Mouse (Mus musculus) spleen, adult 2 months (tissue): ENCODE measurements around the gene Tbx10. TPM values are rescaled to one million over a fixed set of nuclear protein-coding genes. Genes with fewer than 3 reads are reported as not detected.

Source experiments
- DNase-seq, 2 experiments: peaks; one replicate each; pipeline versions ENCODE4 v3.0.0 to v3.0.0-alpha.2; 2012 to 2021; ENCODE audit warnings: low spot score in 2 of 2, low read depth in 1 of 2
- H3K27ac ChIP-seq: fragments of 200-500 bp; 2 replicates; pipeline ENCODE4 v1.5.1; 2012; ENCODE audit warnings: low read length, inconsistent platforms; ENCODE audit not compliant: insufficient read depth
- H3K27me3 ChIP-seq: fragments of 200-500 bp; 2 replicates; pipeline ENCODE4 v1.6.1; 2012; ENCODE audit warnings: mild to moderate bottlenecking, moderate library complexity, low read length, inconsistent platforms; ENCODE audit not compliant: control insufficient read depth, insufficient read depth
- H3K36me3 ChIP-seq: fragments of 200-500 bp; 2 replicates; pipeline ENCODE4 v1.6.1; 2012; ENCODE audit warnings: mild to moderate bottlenecking, low read length, inconsistent platforms; ENCODE audit not compliant: control insufficient read depth, insufficient read depth
- H3K4me1 ChIP-seq: fragments of 200-500 bp; 2 replicates; pipeline ENCODE4 v1.6.1; 2011; ENCODE audit warnings: inconsistent platforms; ENCODE audit not compliant: control insufficient read depth, insufficient read depth, insufficient read length
- H3K4me3 ChIP-seq: fragments of 200-500 bp; 2 replicates; pipeline ENCODE4 v1.5.1; 2011; ENCODE audit warnings: mild to moderate bottlenecking, inconsistent platforms; ENCODE audit not compliant: insufficient read depth, insufficient read length; ENCODE audit errors: extremely low read depth
- CTCF ChIP-seq: fragments of 200-500 bp; IDR thresholded peaks from 2 replicates; pipeline ENCODE4 v1.5.1; 2011; ENCODE audit warnings: mild to moderate bottlenecking, inconsistent platforms; ENCODE audit not compliant: insufficient read depth, insufficient read length, insufficient replicate concordance; ENCODE audit errors: extremely low read depth
- POLR2A ChIP-seq: fragments of 200-500 bp; IDR thresholded peaks from 2 replicates; pipeline ENCODE4 v1.6.1; 2011; ENCODE audit warnings: low read depth, low read length, inconsistent platforms
- WGBS: fragments of 180-500 bp; shearing (Covaris S2); methylation state at CpG from one replicate; pipeline ENCODE4 v1.1.7; 2018; 5-methylcytosine and 5-hydroxymethylcytosine counted together
- polyA plus RNA-seq: library from polyadenylated mRNA; depleted of rRNA; stranded (reverse); fragments of >200 nt; gene quantifications from 2 replicates; pipeline ENCODE4 v1.2.3, GENCODE M21; 2012

The Tbx10 gene
- polyA plus RNA-seq, 1 experiment = not detected

DNA sequence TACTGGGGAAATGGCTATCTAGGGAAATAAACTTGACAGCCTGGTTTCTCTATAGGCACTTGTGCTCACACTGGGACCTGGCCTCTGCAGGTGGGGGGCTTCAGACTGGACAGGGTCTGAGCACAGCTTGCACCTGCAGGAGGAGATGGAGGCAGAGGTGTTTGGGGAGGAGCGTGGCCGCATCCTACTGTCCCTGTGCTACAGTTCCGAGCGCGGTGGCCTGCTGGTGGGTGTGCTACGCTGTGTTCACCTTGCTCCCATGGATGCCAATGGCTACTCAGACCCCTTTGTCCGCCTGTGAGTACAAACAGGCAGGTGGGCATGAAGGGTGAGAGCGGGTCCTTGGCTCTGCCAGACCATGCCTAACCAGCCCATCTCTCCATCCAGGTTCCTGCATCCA, 13.4 kb downstream of the Tbx10 start:
- whole genome bisulfite sequencing = 96% methylated on average over 8 of the region's 8 CpGs
- no peak for DNase-seq
- Histone ChIP-seq H3K4me3 (no peak overlapping the region), H3K27ac (no peak overlapping the region), H3K4me1 (peaks cover 2% of the 10 kb centered on the region; the same call in 1 of the 2 replicates), H3K27me3 (no peaks in the 10 kb centered on the region), H3K36me3 (peaks cover 25% of the 10 kb centered on the region)
- TF ChIP-seq CTCF (no peak), POLR2A (no peak)

DNA sequence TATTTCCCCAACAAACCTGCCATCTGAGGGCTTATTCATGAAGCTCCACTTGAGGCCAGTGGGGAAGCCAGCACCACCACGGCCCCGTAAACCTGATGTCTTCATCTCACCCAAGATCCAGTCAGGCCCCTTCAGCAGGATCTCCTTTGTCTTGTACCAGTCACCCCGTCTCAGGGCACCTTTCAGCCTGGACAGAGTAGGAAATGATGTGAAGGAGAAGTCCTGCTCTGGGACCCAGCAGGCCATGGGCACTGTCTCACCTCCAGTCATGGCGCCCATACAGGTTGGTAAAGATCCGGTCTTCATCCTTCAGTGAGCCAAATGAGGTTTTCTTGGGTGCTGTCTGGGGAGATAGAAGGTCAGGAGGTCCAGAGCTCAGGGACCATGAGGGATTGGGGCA, 18.5 kb downstream of the Tbx10 start:
- peaks cover 9% of the 10 kb centered on the region; the same call in 1 of the 2 replicates for H3K4me1 ChIP-seq
- no peak overlapping the region for H3K27ac ChIP-seq
- no peak for DNase-seq
- H3K27me3 ChIP-seq = no peaks in the 10 kb centered on the region
- TF ChIP-seq POLR2A (no peak), CTCF (no peak)
- H3K36me3 ChIP-seq = peaks cover 22% of the 10 kb centered on the region
- 96% methylated on average over 5 of the region's 5 CpGs for WGBS
- H3K4me3 ChIP-seq = no peak overlapping the region

DNA sequence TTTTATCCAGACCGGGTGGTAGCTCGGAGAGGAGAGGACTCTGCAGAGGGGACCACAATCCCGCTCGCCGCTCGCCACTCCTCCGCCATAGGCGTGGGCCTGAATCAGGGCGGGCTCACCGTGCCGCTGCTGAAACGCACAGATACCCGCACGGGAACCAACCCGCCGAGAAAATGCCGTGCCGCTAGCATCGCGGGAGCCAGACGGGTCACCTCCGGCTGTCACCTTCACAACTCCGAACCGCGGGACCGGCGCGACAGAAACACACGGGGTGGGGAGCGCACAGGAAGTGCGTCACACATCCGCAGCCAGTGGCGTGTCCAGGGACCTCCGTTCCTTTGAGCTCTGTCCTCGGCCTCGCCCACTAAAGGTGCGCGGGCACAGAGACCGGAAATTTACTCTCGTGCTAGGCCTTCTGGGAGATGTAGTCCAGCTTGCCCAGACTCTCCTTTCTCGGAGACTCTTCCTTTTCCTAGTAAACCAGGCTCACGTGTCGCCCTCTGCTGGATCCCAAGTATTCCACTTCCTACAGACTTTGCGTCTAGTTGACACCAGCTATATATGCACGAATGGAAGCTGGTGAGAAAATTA, 20.0 kb downstream of the Tbx10 start, which contains the start of gene Ndufv1:
Ndufv1 (minus strand) TSS at position 375 of the 591 bp plus-strand sequence.
- TF ChIP-seq CTCF = peak; percentile 11; the same call in 1 of the 2 replicates
- TF ChIP-seq POLR2A = peak; percentile 72
- Histone ChIP-seq H3K4me3 (peak within 1 kb of the TSS; percentile 84), H3K4me1 (peaks cover 9% of the 10 kb centered on the region; the same call in 1 of the 2 replicates), H3K27ac (peak within 1 kb of the TSS; percentile 82), H3K27me3 (no peaks in the 10 kb centered on the region), H3K36me3 (peaks cover 13% of the 10 kb centered on the region)
- DNase-seq = peak; percentile 92
- WGBS = under 1% methylated on average over 45 of the region's 45 CpGs

DNA sequence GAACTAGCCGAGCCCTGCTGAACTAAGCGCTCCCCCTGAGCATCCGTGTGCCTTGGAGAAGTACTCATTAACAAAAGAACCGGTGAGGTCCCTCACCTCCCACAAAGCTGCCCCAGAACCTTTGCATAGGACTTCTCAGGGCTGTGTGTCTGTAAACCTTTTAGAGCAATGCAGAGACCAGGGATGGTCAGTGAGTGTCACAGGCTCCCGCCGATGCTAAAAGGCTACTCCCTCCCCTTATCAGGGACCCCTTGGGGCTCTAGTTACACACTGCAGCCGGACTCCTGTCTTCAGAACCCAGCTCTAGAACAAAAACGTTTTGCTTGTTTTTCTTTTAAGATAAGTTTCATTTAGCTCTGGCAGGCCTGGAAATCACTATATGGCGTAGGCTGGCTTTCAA, 20.5 kb downstream of the Tbx10 start:
- no peak for DNase-seq
- H3K4me1 ChIP-seq = peaks cover 9% of the 10 kb centered on the region; the same call in 1 of the 2 replicates
- 23% methylated on average over 9 of the region's 9 CpGs for WGBS
- TF ChIP-seq POLR2A = no peak
- TF ChIP-seq CTCF = no peak
- H3K36me3 ChIP-seq = peaks cover 10% of the 10 kb centered on the region
- 0 out of 2 replicates have a peak overlapping the region, but pooled peaks have one; percentile 8 for H3K27ac ChIP-seq
- H3K27me3 ChIP-seq = no peaks in the 10 kb centered on the region
- H3K4me3 ChIP-seq = peak overlapping the region; percentile 55

DNA sequence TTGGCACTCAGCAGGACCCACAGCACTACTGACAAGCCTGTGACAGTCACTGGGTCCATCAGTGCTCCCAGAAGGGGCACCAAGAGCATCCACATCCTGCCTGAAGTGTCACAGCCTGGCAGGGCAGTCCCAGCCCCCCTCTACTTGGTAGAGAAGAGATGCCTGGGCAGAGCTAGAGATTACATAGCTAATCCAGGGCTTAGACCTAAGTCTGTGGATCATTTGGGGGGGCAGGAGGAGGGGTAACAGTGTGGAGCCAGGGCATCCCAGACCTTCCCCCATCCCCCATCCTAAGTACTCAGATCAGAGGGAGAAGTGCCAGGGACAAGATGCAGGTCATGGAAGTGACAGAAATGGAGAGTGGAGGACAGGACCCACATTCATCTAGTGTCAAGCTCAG, 22.2 kb downstream of the Tbx10 start:
- H3K36me3 ChIP-seq = no peaks in the 10 kb centered on the region; the same call in 1 of the 2 replicates
- no peak for DNase-seq
- H3K4me1 ChIP-seq = peaks cover 9% of the 10 kb centered on the region; the same call in 1 of the 2 replicates
- TF ChIP-seq CTCF = no peak
- TF ChIP-seq POLR2A = no peak
- H3K27me3 ChIP-seq = no peaks in the 10 kb centered on the region
- H3K4me3 ChIP-seq = no peak overlapping the region
- no peak overlapping the region for H3K27ac ChIP-seq

DNA sequence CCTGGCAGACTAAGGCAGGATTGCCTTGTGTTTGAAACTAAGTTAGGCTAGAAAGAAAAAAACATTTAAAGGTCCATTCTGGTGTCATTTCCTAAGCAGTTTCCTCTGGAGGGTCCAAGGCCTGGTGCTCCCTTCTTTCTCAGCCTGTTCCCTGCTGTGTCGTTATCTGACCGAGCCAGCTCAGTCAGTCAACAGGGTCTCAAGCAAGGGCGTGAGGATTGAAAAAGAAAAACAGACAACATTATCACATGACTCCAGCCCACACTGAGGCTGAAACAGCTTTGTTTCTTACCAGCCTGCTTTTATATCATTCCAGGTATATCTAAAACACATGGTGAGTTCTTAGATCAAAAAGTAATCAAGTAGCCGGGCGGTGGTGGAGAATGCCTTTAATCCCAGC, 23.1 kb downstream of the Tbx10 start:
- no peaks in the 10 kb centered on the region for H3K36me3 ChIP-seq
- 82% methylated on average over 5 of the region's 5 CpGs for WGBS
- TF ChIP-seq CTCF (no peak), POLR2A (no peak)
- no peak overlapping the region for H3K27ac ChIP-seq
- no peak overlapping the region for H3K4me3 ChIP-seq
- no peaks in the 10 kb centered on the region for H3K27me3 ChIP-seq
- no peak for DNase-seq
- peaks cover 9% of the 10 kb centered on the region; the same call in 1 of the 2 replicates for H3K4me1 ChIP-seq
